Mouse (Mus musculus) stomach, embryonic 16.5 days (tissue): Measurements from ENCODE around the gene Hoxc9. TPM values are rescaled to one million over a fixed set of nuclear protein-coding genes. Genes with fewer than 3 reads are reported as not detected.

Experiments
- ATAC-seq: fragments of 200-750 bp; cut with Nextera tagmentation; 2 replicates; pipeline ENCODE4 v1.8.0; 2017; ENCODE audit warnings: moderate number of reproducible peaks, moderate TSS enrichment; ENCODE audit not compliant: insufficient read depth, low FRiP score
- H3K27ac ChIP-seq: fragments of 300-500 bp; sonication (generic); 2 replicates; pipeline ENCODE4 v1.5.1; 2014; ENCODE audit warnings: low read length
- H3K27me3 ChIP-seq: fragments of 300-500 bp; sonication (generic); 2 replicates; pipeline ENCODE4 v1.6.1; 2014; ENCODE audit warnings: low read length, control low read depth, mixed read lengths; ENCODE audit not compliant: control insufficient read depth, insufficient read depth
- H3K36me3 ChIP-seq: fragments of 300-500 bp; sonication (generic); 2 replicates; pipeline ENCODE4 v1.6.1; 2014; ENCODE audit warnings: low read length; ENCODE audit not compliant: control insufficient read depth, insufficient read depth
- H3K4me1 ChIP-seq: fragments of 300-500 bp; sonication (generic); 2 replicates; pipeline ENCODE4 v1.6.1; 2014; ENCODE audit warnings: low read length, control low read depth, mixed read lengths; ENCODE audit not compliant: control insufficient read depth, insufficient read depth
- H3K4me2 ChIP-seq: fragments of 300-500 bp; sonication (generic); 2 replicates; pipeline ENCODE4 v1.6.1; 2014; ENCODE audit warnings: low read depth, low read length, mixed read lengths
- H3K4me3 ChIP-seq: fragments of 300-500 bp; sonication (generic); replicated peaks from 2 replicates; pipeline ENCODE4 v1.5.1; 2014; ENCODE audit warnings: mild to moderate bottlenecking, low read length
- H3K9ac ChIP-seq: fragments of 300-500 bp; sonication (generic); 2 replicates; pipeline ENCODE4 v1.6.1; 2014; ENCODE audit warnings: low read length
- H3K9me3 ChIP-seq: fragments of 300-500 bp; sonication (generic); replicated peaks from 2 replicates; pipeline ENCODE4 v1.6.1; 2016; ENCODE audit warnings: low read length, control low read depth; ENCODE audit not compliant: control insufficient read depth
- WGBS: fragments of 180-500 bp; shearing (Covaris S2); extraction: QIAGEN DNeasy Blood & Tissue Kit; methylation state at CpG from one replicate; pipeline ENCODE4 v1.1.7; 2014; 5-methylcytosine and 5-hydroxymethylcytosine counted together
- polyA plus RNA-seq: library from polyadenylated mRNA; unstranded; fragments of >200 nt; fragmentation: Nextera tagmentation; extraction: Ambion mirVana; gene quantifications from 2 replicates; pipeline ENCODE4 v1.2.1, GENCODE M21; 2015

Gene Hoxc9
- polyA plus RNA-seq, 1 experiment from 2014 or later = not detected

DNA sequence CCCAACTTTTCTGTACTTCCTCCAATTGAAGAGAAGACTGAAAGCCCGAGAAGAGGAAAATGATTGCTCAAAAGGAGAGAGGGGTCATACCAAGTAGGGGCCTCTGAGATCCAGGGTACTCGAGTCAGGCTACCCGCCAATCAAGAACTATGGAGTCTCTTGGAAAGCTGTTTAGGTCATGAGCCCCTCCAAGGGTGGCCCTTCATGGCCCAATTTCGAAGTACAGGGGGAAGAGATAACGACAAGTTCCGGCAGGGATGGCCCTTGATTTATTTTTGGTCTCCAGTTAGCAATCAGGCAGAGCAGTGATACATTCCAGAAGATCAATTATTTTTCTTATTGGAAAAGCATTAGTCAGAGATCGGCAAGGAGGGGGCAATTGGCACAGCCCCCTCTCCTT, 15.5 kb downstream of the Hoxc9 start:
- Histone ChIP-seq H3K4me1 (0 out of 2 replicates have a peak, but pooled peaks cover 5% of the 10 kb centered on the region), H3K4me2 (peak overlapping the region; percentile 46; the same call in 1 of the 2 replicates), H3K36me3 (no peaks in the 10 kb centered on the region), H3K9me3 (no peaks in the 10 kb centered on the region), H3K27me3 (peaks cover 87% of the 10 kb centered on the region), H3K4me3 (peak overlapping the region; percentile 1; the same call in 1 of the 2 replicates), H3K9ac (no peak overlapping the region), H3K27ac (no peak overlapping the region)
- WGBS = 16% methylated on average over 7 of the region's 7 CpGs
- ATAC-seq = no peak

DNA sequence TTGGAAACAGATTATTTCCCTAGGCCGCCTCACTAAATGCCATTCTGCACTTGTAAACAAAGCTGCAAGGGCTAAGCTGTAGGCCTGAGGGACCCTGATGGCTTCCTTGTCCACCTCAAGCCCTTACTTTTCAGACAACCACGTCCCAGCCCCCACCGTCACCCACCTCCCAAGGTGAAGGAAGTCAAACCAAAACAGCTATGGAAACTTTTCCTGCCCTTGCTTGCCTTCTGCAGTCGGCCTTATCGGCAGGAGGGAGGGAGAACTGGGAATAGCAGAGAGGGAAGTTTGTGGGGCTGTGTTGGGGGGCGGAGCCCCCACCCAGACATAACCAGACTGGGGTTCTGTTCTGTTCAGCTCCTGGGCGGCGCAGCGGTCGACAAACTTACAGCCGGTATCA, 16.0 kb downstream of the Hoxc9 start:
- H3K4me3 ChIP-seq = peak overlapping the region; percentile 1; the same call in 1 of the 2 replicates
- H3K27me3 ChIP-seq = peaks cover 85% of the 10 kb centered on the region
- no peaks in the 10 kb centered on the region for H3K36me3 ChIP-seq
- no peak overlapping the region for H3K27ac ChIP-seq
- H3K4me1 ChIP-seq = 0 out of 2 replicates have a peak, but pooled peaks cover 5% of the 10 kb centered on the region
- 9% methylated on average over 11 of the region's 11 CpGs for WGBS
- H3K9me3 ChIP-seq = no peaks in the 10 kb centered on the region
- no peak overlapping the region for H3K9ac ChIP-seq
- ATAC-seq = no peak
- peak overlapping the region; percentile 46; the same call in 1 of the 2 replicates for H3K4me2 ChIP-seq

DNA sequence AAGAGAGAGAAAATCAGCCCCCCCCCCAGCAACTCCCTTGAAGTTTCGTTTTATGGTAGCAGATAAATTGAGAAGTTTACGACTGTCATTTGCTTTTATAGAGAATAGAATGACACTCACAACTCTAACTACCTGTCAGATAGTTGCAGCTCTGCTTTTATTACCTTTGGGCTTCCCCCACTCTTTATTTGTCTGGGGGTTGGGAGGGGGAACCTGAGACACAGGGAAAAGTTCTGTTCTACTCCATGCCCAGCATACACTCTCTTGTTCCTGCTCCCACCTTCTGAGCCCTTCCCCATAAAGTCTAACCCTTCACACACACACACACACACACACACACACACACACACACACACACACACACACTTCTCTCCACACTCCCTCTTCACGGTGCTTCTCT, 16.6 kb downstream of the Hoxc9 start:
- no peak overlapping the region for H3K4me2 ChIP-seq
- H3K27ac ChIP-seq = no peak overlapping the region
- peaks cover 84% of the 10 kb centered on the region for H3K27me3 ChIP-seq
- H3K9ac ChIP-seq = no peak overlapping the region
- no peak overlapping the region for H3K4me3 ChIP-seq
- WGBS = 9% methylated on average over 3 of the region's 3 CpGs
- no peak for ATAC-seq
- H3K4me1 ChIP-seq = 0 out of 2 replicates have a peak, but pooled peaks cover 5% of the 10 kb centered on the region
- H3K9me3 ChIP-seq = no peaks in the 10 kb centered on the region
- H3K36me3 ChIP-seq = no peaks in the 10 kb centered on the region

DNA sequence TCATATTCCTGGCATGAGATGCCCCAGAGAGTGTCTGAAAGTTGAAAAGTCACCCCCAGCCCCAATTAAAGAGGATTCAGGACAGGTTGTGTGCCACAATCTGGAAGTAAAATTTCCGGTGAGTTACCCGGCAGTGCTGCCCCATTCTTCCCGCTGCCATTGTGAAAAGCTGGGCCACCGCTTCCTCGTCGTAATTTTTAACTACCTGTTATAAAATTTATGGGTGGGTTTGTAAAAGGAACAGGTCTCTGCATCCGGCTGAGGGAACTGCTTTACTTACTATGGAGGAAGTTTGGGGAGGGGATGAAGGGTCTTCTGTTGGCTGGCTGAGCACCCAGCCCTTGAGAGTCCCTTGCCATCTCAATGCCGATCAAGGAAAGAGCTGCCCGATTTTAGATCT, 20.3 kb downstream of the Hoxc9 start:
- H3K9me3 ChIP-seq = no peaks in the 10 kb centered on the region
- H3K4me1 ChIP-seq = peaks cover 17% of the 10 kb centered on the region
- WGBS = 6% methylated on average over 9 of the region's 9 CpGs
- no peak overlapping the region for H3K27ac ChIP-seq
- H3K36me3 ChIP-seq = no peaks in the 10 kb centered on the region
- no peak overlapping the region for H3K9ac ChIP-seq
- H3K4me3 ChIP-seq = no peak overlapping the region
- no peak overlapping the region for H3K4me2 ChIP-seq
- peaks cover 87% of the 10 kb centered on the region for H3K27me3 ChIP-seq
- no peak for ATAC-seq

DNA sequence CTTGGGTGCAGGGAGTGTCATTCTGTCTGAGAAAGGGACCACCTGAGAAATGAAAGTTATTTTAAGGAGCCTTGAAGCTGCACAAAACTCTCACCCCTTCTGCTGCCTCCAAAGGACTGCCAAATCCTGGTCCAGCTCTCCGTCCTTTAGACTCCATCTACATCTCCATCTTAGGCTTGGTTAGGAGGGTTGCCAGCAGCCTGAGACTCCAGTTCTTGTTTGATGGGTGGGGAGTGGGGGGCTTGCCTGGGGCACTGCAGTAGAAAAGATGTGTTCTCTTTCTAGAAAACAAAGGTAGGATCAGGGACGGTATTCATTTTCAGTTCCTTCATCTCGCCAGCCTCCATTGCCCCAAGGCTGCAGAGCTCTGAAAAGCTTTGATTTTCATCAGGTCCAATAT, 21.2 kb downstream of the Hoxc9 start:
- Histone ChIP-seq H3K4me1 (peaks cover 17% of the 10 kb centered on the region), H3K27ac (no peak overlapping the region), H3K9ac (no peak overlapping the region), H3K36me3 (no peaks in the 10 kb centered on the region), H3K9me3 (no peaks in the 10 kb centered on the region), H3K4me2 (peak overlapping the region; percentile 14; the same call in 1 of the 2 replicates), H3K4me3 (no peak overlapping the region), H3K27me3 (peaks cover 88% of the 10 kb centered on the region)
- no peak for ATAC-seq
- WGBS = 8% methylated on average over 3 of the region's 3 CpGs

DNA sequence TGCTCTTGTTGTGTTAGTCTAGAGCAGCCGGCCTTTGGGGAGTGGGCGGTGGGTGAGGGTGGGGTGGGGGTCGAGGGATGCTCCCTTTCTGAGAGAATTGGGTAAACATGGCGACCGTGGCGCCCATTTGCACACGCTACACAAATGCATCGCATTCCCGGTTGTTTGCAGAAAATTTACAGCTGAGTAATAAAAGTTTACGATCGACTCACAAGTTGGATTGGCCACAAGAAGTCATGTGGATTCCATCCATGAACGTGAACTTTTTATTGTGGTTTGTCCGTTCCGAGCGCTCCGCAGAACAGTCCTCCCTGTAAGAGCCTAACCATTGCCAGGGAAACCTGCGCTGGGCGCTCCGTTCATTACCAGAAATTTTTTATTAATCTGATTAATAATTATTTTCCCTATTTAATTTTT, 21.7 kb downstream of the Hoxc9 start, which contains the start of gene Hoxc6:
Gene Hoxc6 (plus strand): TSS at position 319 of the 417 bp plus-strand sequence.
- peak within 1 kb of the TSS; percentile 49 for H3K4me3 ChIP-seq
- H3K9me3 ChIP-seq = no peaks in the 10 kb centered on the region
- H3K4me2 ChIP-seq = peak within 1 kb of the TSS; percentile 70
- H3K4me1 ChIP-seq = peaks cover 17% of the 10 kb centered on the region
- no peak for ATAC-seq
- H3K36me3 ChIP-seq = no peaks in the 10 kb centered on the region
- WGBS = 2% methylated on average over 19 of the region's 19 CpGs
- no peak within 1 kb of the TSS; the same call in 1 of the 2 replicates for H3K27ac ChIP-seq
- peaks cover 89% of the 10 kb centered on the region for H3K27me3 ChIP-seq
- H3K9ac ChIP-seq = peak within 1 kb of the TSS; percentile 69

DNA sequence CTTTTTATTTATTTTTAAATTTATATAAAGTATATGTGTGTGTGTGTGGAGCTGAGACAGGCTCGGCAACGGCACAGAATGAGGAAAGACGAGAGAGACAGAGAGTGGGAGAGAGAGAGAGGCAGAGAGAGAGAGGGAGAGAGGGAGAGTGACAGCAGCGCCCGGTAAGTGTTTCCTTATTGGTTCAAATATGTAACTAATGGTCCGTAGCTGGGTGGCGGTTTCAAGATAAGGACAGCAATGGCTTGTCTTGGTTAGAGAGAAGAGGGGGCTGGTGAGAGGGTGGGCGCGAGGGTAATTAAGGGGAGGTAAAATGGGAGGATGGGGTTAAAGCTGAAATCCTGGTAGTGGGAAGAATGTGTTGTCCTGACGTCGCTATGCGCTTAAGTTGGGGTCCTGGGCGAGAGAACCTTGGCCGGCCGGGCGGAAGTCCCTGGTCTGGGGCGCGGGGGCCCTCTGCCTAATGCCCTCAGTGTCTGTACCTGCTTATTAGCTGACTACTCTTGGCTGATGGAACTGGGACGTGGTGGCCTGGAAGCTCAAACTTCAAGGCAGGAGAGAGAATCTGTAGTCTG, 22.5 kb downstream of the Hoxc9 start:
- Histone ChIP-seq H3K27me3 (peaks cover 92% of the 10 kb centered on the region), H3K36me3 (no peaks in the 10 kb centered on the region), H3K27ac (no peak overlapping the region; the same call in 1 of the 2 replicates), H3K9me3 (no peaks in the 10 kb centered on the region), H3K9ac (peak overlapping the region; percentile 69), H3K4me2 (peak overlapping the region; percentile 70), H3K4me3 (peak overlapping the region; percentile 49), H3K4me1 (peaks cover 17% of the 10 kb centered on the region)
- WGBS = under 1% methylated on average over 19 of the region's 19 CpGs
- peak; percentile 26; the same call in 1 of the 2 replicates for ATAC-seq

DNA sequence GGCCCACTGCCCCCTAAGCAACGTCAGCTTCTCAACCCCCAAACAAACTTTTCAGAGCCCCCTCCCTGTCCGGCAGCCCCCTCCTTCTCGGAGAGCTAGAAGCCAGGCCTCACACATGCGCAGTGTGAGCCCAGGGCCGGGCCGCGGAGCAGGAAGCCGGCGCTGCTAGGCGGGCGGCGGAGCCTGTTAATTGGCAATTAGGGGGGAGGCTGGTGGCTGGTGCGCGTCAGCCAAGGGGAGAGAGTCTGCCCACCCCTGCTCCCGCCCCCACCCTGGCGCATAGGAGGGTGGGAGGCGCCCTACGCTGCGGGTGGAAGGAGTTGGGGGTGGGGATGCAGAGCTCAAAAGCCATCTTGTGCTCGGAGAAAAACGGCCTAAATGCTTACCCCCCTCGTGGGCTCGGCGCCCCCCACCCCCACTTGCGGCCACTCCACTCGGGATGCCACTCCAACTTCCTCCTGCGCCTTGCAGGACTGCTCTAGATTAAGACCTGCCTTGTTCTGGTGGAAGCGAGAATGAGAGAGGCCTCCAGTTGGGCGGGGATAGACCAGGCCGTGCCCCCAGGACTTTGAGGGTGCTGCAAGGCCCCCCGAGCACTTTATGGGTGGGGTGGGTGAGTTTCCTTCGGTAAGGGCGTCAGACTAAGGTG, 23.1 kb downstream of the Hoxc9 start:
- Histone ChIP-seq H3K36me3 (no peaks in the 10 kb centered on the region), H3K9me3 (no peaks in the 10 kb centered on the region), H3K27ac (peak overlapping the region; percentile 74), H3K4me3 (peak overlapping the region; percentile 49), H3K4me2 (peak overlapping the region; percentile 70), H3K4me1 (peaks cover 17% of the 10 kb centered on the region), H3K27me3 (peaks cover 98% of the 10 kb centered on the region), H3K9ac (peak overlapping the region; percentile 69)
- peak; percentile 83; the same call in 1 of the 2 replicates for ATAC-seq
- WGBS = 2% methylated on average over 32 of the region's 33 CpGs

DNA sequence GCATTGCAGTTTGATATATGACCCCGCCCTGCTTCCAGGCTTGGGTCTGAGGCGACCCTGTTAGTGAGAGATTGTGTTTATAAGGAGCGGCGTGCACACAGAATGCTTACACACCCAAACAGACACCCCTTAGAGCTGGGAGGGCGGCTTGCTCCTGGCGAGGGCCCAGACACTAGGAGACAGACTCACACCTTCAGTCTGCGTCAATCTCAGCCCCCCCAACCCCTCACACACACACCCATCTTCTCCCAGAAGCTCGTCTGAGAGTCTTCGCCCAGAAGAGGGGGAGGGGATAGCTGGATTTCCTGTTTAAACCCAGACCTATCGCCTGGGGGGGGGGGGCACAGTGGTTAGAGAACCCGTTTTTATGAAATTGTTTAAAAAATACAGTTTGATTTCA, 23.7 kb downstream of the Hoxc9 start:
- Histone ChIP-seq H3K4me1 (peaks cover 17% of the 10 kb centered on the region), H3K27ac (peak overlapping the region; percentile 74), H3K4me3 (peak overlapping the region; percentile 49), H3K9ac (no peak overlapping the region), H3K36me3 (no peaks in the 10 kb centered on the region), H3K9me3 (no peaks in the 10 kb centered on the region), H3K4me2 (peak overlapping the region; percentile 70), H3K27me3 (peaks cover 98% of the 10 kb centered on the region)
- 6% methylated on average over 11 of the region's 11 CpGs for WGBS
- ATAC-seq = peak; percentile 51; the same call in 1 of the 2 replicates
